Mouse (Mus musculus) liver, embryonic 11.5 days (tissue): ENCODE data around the gene Gm11634. TPM values are rescaled to one million over a fixed set of nuclear protein-coding genes. Genes with fewer than 3 reads are reported as not detected.

Experiments
- ATAC-seq: fragments of 200-750 bp; cut with Nextera tagmentation; replicated peaks from 2 replicates; pipeline ENCODE4 v1.8.0; 2017; ENCODE audit warnings: moderate number of reproducible peaks, mild to moderate bottlenecking, moderate TSS enrichment, moderate library complexity; ENCODE audit not compliant: low FRiP score
- DNase-seq: peaks from one replicate; pipeline ENCODE4 v3.0.0-alpha.2; 2017; ENCODE audit warnings: low spot score
- H3K27ac ChIP-seq: fragments of 300-500 bp; sonication (generic); 2 replicates; pipeline ENCODE4 v1.5.1; 2014; ENCODE audit warnings: mild to moderate bottlenecking, low read depth, low read length, control low read depth
- H3K27me3 ChIP-seq: fragments of 300-500 bp; sonication (generic); replicated peaks from 2 replicates; pipeline ENCODE4 v1.6.1; 2014; ENCODE audit warnings: low read length, mixed read lengths; ENCODE audit not compliant: control insufficient read depth, insufficient read depth
- H3K36me3 ChIP-seq: fragments of 300-500 bp; sonication (generic); 2 replicates; pipeline ENCODE4 v1.6.1; 2014; ENCODE audit warnings: mild to moderate bottlenecking, low read length, moderate library complexity, mixed read lengths; ENCODE audit not compliant: control insufficient read depth, insufficient read depth
- H3K4me1 ChIP-seq: fragments of 300-500 bp; sonication (generic); replicated peaks from 2 replicates; pipeline ENCODE4 v1.6.1; 2014; ENCODE audit warnings: low read length, mixed read lengths; ENCODE audit not compliant: control insufficient read depth, insufficient read depth
- H3K4me2 ChIP-seq: fragments of 300-500 bp; sonication (generic); 2 replicates; pipeline ENCODE4 v1.6.1; 2014; ENCODE audit warnings: mild to moderate bottlenecking, control low read depth, moderate library complexity
- H3K4me3 ChIP-seq: fragments of 300-500 bp; sonication (generic); 2 replicates; pipeline ENCODE4 v1.5.1; 2014; ENCODE audit warnings: low read depth, low read length, control low read depth
- H3K9ac ChIP-seq: fragments of 300-500 bp; sonication (generic); 2 replicates; pipeline ENCODE4 v1.6.1; 2014; ENCODE audit warnings: low read depth, low read length, control low read depth
- H3K9me3 ChIP-seq: fragments of 300-500 bp; sonication (generic); 2 replicates; pipeline ENCODE4 v1.6.1; 2016; ENCODE audit warnings: low read length, inconsistent platforms, mixed read lengths; ENCODE audit not compliant: control insufficient read depth
- WGBS: fragments of 180-500 bp; shearing (Covaris S2); extraction: QIAGEN DNeasy Blood & Tissue Kit; methylation state at CpG from one replicate; pipeline ENCODE4 v1.1.7; 2014; 5-methylcytosine and 5-hydroxymethylcytosine counted together
- polyA plus RNA-seq: library from polyadenylated mRNA; unstranded; fragments of >200 nt; fragmentation: Nextera tagmentation; extraction: Ambion mirVana; gene quantifications from 2 replicates; pipeline ENCODE4 v1.2.1, GENCODE M21; 2014

Gm11634 gene
- polyA plus RNA-seq, 1 experiment from 2014 or later = not detected

- H3K9me3 ChIP-seq = no peaks in the 10 kb centered on the region
- WGBS = 29% methylated on average over 5 of the region's 5 CpGs
- no peak overlapping the region for H3K9ac ChIP-seq
- ATAC-seq = no peak
- H3K4me2 ChIP-seq = no peak overlapping the region
- DNase-seq = no peak
- H3K27me3 ChIP-seq = no peaks in the 10 kb centered on the region
- no peak overlapping the region for H3K4me3 ChIP-seq
- H3K36me3 ChIP-seq = peaks cover 23% of the 10 kb centered on the region
- no peaks in the 10 kb centered on the region for H3K4me1 ChIP-seq
- H3K27ac ChIP-seq = no peak overlapping the region
These were observed 36.7 kb downstream of the Gm11634 start for GRCm38 (mm10) chr11:101562391-101562790.

DNA sequence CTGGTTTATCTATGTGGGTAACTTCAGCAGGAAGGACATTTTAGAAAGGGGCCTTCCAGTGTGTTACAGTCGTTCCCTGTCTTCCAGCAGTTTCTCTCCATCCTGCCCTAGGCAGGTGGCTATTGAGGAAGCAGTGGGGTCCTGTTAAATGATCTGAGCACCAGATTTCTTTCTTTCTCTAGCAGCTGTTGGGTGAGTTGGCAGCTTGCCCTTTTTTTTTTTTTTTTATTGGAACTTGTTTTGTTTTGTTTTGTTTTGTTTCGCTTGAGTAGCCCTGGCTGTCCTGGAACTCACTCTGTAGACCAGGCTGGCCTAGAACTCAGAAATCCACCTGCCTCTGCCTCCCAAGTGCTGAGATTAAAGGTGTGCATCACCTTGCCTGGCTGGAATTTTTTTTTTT, 42.1 kb downstream of the Gm11634 start:
- Histone ChIP-seq H3K36me3 (peaks cover 12% of the 10 kb centered on the region; the same call in 1 of the 2 replicates), H3K27ac (peak overlapping the region; percentile 45), H3K9ac (no peak overlapping the region), H3K4me1 (peaks cover 6% of the 10 kb centered on the region; the same call in 1 of the 2 replicates), H3K4me2 (peak overlapping the region; percentile 36), H3K27me3 (no peaks in the 10 kb centered on the region), H3K9me3 (no peaks in the 10 kb centered on the region), H3K4me3 (no peak overlapping the region)
- ATAC-seq = no peak
- DNase-seq = no peak
- 88% methylated on average over 2 of the region's 2 CpGs for WGBS

- Histone ChIP-seq H3K27ac (peak overlapping the region; percentile 45), H3K4me1 (peaks cover 6% of the 10 kb centered on the region; the same call in 1 of the 2 replicates), H3K9me3 (no peaks in the 10 kb centered on the region), H3K36me3 (peaks cover 12% of the 10 kb centered on the region; the same call in 1 of the 2 replicates), H3K4me3 (no peak overlapping the region), H3K27me3 (no peaks in the 10 kb centered on the region), H3K4me2 (peak overlapping the region; percentile 36), H3K9ac (no peak overlapping the region)
- 83% methylated on average over 7 of the region's 7 CpGs for WGBS
- DNase-seq (no peak), ATAC-seq (no peak)
These were observed 42.5 kb downstream of the Gm11634 start for GRCm38 (mm10) chr11:101556541-101556940.

DNA sequence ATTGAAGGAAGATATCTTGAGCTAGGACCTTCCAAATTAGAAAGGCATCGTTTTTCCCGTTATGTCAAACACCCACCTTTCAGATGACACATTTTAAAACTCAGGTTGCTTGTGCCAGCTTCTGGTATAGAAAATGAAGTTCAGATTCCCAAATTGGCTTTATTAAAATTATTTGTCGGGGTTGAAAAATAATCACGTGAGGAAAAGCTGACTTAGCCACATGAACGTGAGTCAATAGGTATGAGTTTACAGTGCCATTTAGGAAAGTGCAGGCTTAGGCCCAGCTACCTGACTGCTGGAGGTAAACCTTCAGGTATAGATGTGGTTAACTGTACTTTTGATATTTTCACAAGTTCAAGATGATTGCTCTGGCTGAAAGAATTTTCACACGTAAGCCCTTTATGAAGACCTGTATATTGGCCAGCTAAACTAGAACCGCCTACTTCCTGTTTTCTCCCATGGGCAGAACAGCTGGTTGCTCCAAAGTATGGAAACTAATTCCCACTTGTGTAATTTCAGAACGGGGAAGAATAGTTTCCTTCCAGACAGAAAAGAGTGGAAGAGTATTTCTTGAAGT, 45.6 kb downstream of the Gm11634 start:
- no peaks in the 10 kb centered on the region for H3K27me3 ChIP-seq
- peaks cover 12% of the 10 kb centered on the region for H3K4me1 ChIP-seq
- peak overlapping the region; percentile 82 for H3K9ac ChIP-seq
- peak overlapping the region; percentile 82 for H3K4me2 ChIP-seq
- DNase-seq = no peak
- H3K36me3 ChIP-seq = peaks cover 12% of the 10 kb centered on the region; the same call in 1 of the 2 replicates
- WGBS = 12% methylated on average over 8 of the region's 8 CpGs
- peak overlapping the region; percentile 73 for H3K27ac ChIP-seq
- no peak for ATAC-seq
- H3K4me3 ChIP-seq = peak overlapping the region; percentile 72
- no peaks in the 10 kb centered on the region for H3K9me3 ChIP-seq

- H3K4me3 ChIP-seq = peak overlapping the region; percentile 72
- H3K4me1 ChIP-seq = peaks cover 12% of the 10 kb centered on the region
- peak; percentile 93 for DNase-seq
- no peaks in the 10 kb centered on the region for H3K9me3 ChIP-seq
- H3K9ac ChIP-seq = peak overlapping the region; percentile 82
- H3K4me2 ChIP-seq = peak overlapping the region; percentile 82
- ATAC-seq = peak; percentile 94
- WGBS = under 1% methylated on average over 37 of the region's 37 CpGs
- peaks cover 12% of the 10 kb centered on the region; the same call in 1 of the 2 replicates for H3K36me3 ChIP-seq
- H3K27ac ChIP-seq = peak overlapping the region; percentile 83
- no peaks in the 10 kb centered on the region for H3K27me3 ChIP-seq
These were observed 46.4 kb downstream of the Gm11634 start for GRCm38 (mm10) chr11:101552476-101553300.

GRCm38 (mm10) chr11:101551751-101552475, 47.1 kb downstream of the Gm11634 start, which contains the start of the genes Brca1 and Nbr1:
Brca1 (minus strand) TSS chr11:101551955.
Nbr1 (plus strand) TSS chr11:101552149.
- peak; percentile 95 for DNase-seq
- H3K27ac ChIP-seq = peak within 1 kb of the TSS; percentile 83
- peak; percentile 76 for ATAC-seq
- H3K4me1 ChIP-seq = peaks cover 12% of the 10 kb centered on the region
- peak within 1 kb of the TSS; percentile 72 for H3K4me3 ChIP-seq
- peak within 1 kb of the TSS; percentile 82 for H3K4me2 ChIP-seq
- H3K36me3 ChIP-seq = peaks cover 13% of the 10 kb centered on the region; the same call in 1 of the 2 replicates
- peak within 1 kb of the TSS; percentile 83 for H3K9ac ChIP-seq
- no peaks in the 10 kb centered on the region for H3K9me3 ChIP-seq
- H3K27me3 ChIP-seq = no peaks in the 10 kb centered on the region
- under 1% methylated on average over 43 of the region's 43 CpGs for WGBS

DNA sequence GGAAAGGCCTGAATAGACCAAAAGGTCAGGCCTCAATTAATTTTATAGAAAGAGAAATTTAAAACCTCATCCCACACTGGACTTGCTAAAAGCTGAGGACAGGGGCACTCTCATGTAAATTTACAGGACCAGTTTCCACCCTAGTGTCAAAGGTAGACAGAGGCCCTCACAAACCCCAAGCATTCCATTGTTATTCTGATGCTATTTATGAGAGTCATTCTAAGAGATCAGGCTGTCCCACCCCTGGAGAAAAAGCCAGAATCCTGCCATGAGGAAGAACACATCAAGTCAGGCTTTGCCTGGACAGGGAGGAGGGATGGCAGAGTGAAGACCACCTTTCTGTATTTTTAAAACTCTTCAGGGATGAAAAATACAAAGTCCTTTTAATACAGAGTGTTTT, 50.5 kb downstream of the Gm11634 start:
- no peak for ATAC-seq

GRCm38 (mm10) chr11:101544132-101544531, 54.9 kb downstream of the Gm11634 start:
- 57% methylated on average over 1 of the region's 1 CpGs for WGBS
- Histone ChIP-seq H3K9ac (no peak overlapping the region), H3K27ac (no peak overlapping the region; the same call in 1 of the 2 replicates), H3K9me3 (no peaks in the 10 kb centered on the region), H3K4me1 (no peaks in the 10 kb centered on the region), H3K36me3 (peaks cover 15% of the 10 kb centered on the region; the same call in 1 of the 2 replicates), H3K4me2 (no peak overlapping the region), H3K4me3 (no peak overlapping the region), H3K27me3 (no peaks in the 10 kb centered on the region)
- ATAC-seq (no peak), DNase-seq (no peak)

More for the DNA sequence above, 50.5 kb downstream of the Gm11634 start:
- Histone ChIP-seq H3K4me3 (no peak overlapping the region), H3K9me3 (no peaks in the 10 kb centered on the region), H3K36me3 (peaks cover 14% of the 10 kb centered on the region; the same call in 1 of the 2 replicates), H3K27me3 (no peaks in the 10 kb centered on the region), H3K4me1 (peaks cover 6% of the 10 kb centered on the region), H3K27ac (no peak overlapping the region), H3K4me2 (no peak overlapping the region), H3K9ac (no peak overlapping the region)
- no peak for DNase-seq
